18 mouse cellular contexts compared by ENCODE assay signal in the genomic region with DNA sequence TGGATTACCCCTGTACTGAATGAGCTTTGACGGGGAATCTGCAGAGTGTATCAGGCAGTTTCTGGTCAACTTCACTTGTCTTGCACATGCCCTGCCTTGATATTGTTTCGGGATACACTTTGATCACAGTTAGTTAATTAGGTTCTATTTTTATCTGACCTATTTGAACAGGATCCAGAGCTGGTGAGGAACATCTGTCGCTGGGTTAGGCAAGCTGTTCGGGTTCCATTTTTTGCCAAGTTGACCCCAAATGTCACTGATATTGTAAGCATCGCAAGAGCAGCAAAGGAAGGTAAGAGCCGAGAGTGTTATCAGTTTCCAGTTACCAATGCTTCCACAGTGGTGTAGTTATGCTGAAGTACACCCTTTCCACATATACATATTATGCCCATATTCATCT.
A peak's percentile ranks its signal among the peaks of the same experiment; 100 is the strongest.
DNase-seq lines count a peak whose midpoint lies in the region; ATAC-seq and TF ChIP-seq lines count a peak whose summit lies in the region.
"Had no signal": no experiment of that assay in that cellular context is flagged by ENCODE, and none has a peak within 500 bp of the region (broad histone marks: within the 10 kb centered on the region; RNA-seq: fewer than 3 reads in every experiment).

No protein-coding gene starts in this region.

- H3K4me2 ChIP-seq in hindbrain, postnatal 0 days (ENCODE audit: low read depth, low read length): no peak overlapping the region
- no peak overlapping the region for H3K4me2 ChIP-seq in hindbrain, embryonic 11.5 days (replicated peaks; ENCODE audit: low read depth, low read length)
- H3K4me2 ChIP-seq: embryonic facial prominence, embryonic 13.5 days; forebrain, embryonic 12.5 days; heart, embryonic 13.5 days; hindbrain, embryonic 12.5 days had no signal

- no peaks in the 10 kb centered on the region for H3K27me3 ChIP-seq in hindbrain, postnatal 0 days (ENCODE audit: insufficient read depth, low read length)
- H3K27me3 ChIP-seq in hindbrain, embryonic 11.5 days (ENCODE audit: control insufficient read depth, insufficient read depth, low read length): no peaks in the 10 kb centered on the region
- H3K27me3 ChIP-seq: embryonic facial prominence, embryonic 13.5 days; forebrain, embryonic 12.5 days; heart, embryonic 13.5 days; hindbrain, embryonic 12.5 days had no signal

- TF ChIP-seq CTCF in hindbrain, postnatal 0 days (IDR thresholded peaks at IDR 0.05; ENCODE audit: low read depth): no peak

- no peaks in the 10 kb centered on the region for H3K4me1 ChIP-seq in hindbrain, postnatal 0 days (ENCODE audit: insufficient read depth, low read length)
- no peaks in the 10 kb centered on the region for H3K4me1 ChIP-seq in hindbrain, embryonic 11.5 days (replicated peaks; ENCODE audit: control insufficient read depth, insufficient read depth, low read length)
- H3K4me1 ChIP-seq: embryonic facial prominence, embryonic 13.5 days; heart, embryonic 13.5 days; hindbrain, embryonic 12.5 days had no signal

- no peak for ATAC-seq in hindbrain, postnatal 0 days
- no peak for ATAC-seq in hindbrain, embryonic 11.5 days (ENCODE audit: low FRiP score)
- ATAC-seq: activated CD4-positive, CD25-positive, alpha-beta regulatory T cell, adult 4 months; hindbrain, embryonic 16.5 days; Patski had no signal

- DNase-seq in cerebellum, postnatal 10 days: peak; percentile 77
- no peak for DNase-seq in cerebellum, adult 9-10 months
- peak; percentile 9 for DNase-seq in hindbrain, postnatal 0 days (ENCODE audit: low spot score)
- DNase-seq in hindbrain, embryonic 11.5 days (ENCODE audit: low spot score): no peak
- peak; percentile 3 for DNase-seq in retina, adult 2 months (ENCODE audit: low read depth, low spot score)
- no peak for DNase-seq in retina, embryonic 14.5 days (ENCODE audit: low spot score)
- no peak for DNase-seq in layer of hippocampus, adult 11-12 months (ENCODE audit: low spot score)
- DNase-seq: adrenal gland, postnatal 14 days; gastrocnemius, adult 2 months; gastrocnemius, postnatal 25 days; heart, postnatal 36 days had no signal

- no peaks in the 10 kb centered on the region for H3K9me3 ChIP-seq in hindbrain, postnatal 0 days (ENCODE audit: low read length)
- no peaks in the 10 kb centered on the region for H3K9me3 ChIP-seq in hindbrain, embryonic 11.5 days (ENCODE audit: control insufficient read depth, low read length)
- H3K9me3 ChIP-seq: embryonic facial prominence, embryonic 13.5 days; forebrain, embryonic 12.5 days; heart, embryonic 13.5 days; hindbrain, embryonic 12.5 days had no signal

- H3K36me3 ChIP-seq in hindbrain, postnatal 0 days (ENCODE audit: insufficient read depth, low read length): no peaks in the 10 kb centered on the region
- H3K36me3 ChIP-seq in hindbrain, embryonic 11.5 days (ENCODE audit: control insufficient read depth, insufficient read depth, low read length): no peaks in the 10 kb centered on the region
- H3K36me3 ChIP-seq: embryonic facial prominence, embryonic 13.5 days; forebrain, embryonic 12.5 days; heart, embryonic 13.5 days; hindbrain, embryonic 12.5 days had no signal

- no peak overlapping the region for H3K27ac ChIP-seq in hindbrain, postnatal 0 days
- no peak overlapping the region for H3K27ac ChIP-seq in hindbrain, embryonic 11.5 days (ENCODE audit: low read depth, low read length)
- H3K27ac ChIP-seq: embryonic facial prominence, embryonic 13.5 days; forebrain, embryonic 12.5 days; gastrocnemius, adult 2 months; heart, embryonic 13.5 days; hindbrain, embryonic 12.5 days had no signal

- no peak overlapping the region for H3K9ac ChIP-seq in hindbrain, postnatal 0 days (replicated peaks; ENCODE audit: low read length)
- no peak overlapping the region for H3K9ac ChIP-seq in hindbrain, embryonic 11.5 days (ENCODE audit: low read depth, low read length)
- H3K9ac ChIP-seq: embryonic facial prominence, embryonic 13.5 days; forebrain, embryonic 12.5 days; heart, embryonic 13.5 days; hindbrain, embryonic 12.5 days had no signal

- WGBS in hindbrain, postnatal 0 days: 66% methylated on average over 6 of the region's 6 CpGs
- 89% methylated on average over 6 of the region's 6 CpGs for whole genome bisulfite sequencing in hindbrain, embryonic 11.5 days

- H3K4me3 ChIP-seq in hindbrain, postnatal 0 days (ENCODE audit: low read length): no peak overlapping the region
- H3K4me3 ChIP-seq in hindbrain, embryonic 11.5 days (ENCODE audit: low read depth, low read length): no peak overlapping the region
- H3K4me3 ChIP-seq: embryonic facial prominence, embryonic 13.5 days; forebrain, embryonic 12.5 days; gastrocnemius, adult 2 months; heart, embryonic 13.5 days; hindbrain, embryonic 12.5 days had no signal

Comparison
In these comparisons a context has a peak if more than half of its experiments do, and no peak if none do; other contexts are left out.
1. DNase-seq: peak in cerebellum, postnatal 10 days (2 of 2), hindbrain, postnatal 0 days (single experiment) and retina, adult 2 months (single experiment); none in cerebellum, adult 9-10 months (single experiment), hindbrain, embryonic 11.5 days (single experiment), retina, embryonic 14.5 days (single experiment) and layer of hippocampus, adult 11-12 months (single experiment).